Mouse (Mus musculus): ENCODE results near the gene Retnla. TPM values are rescaled to one million over a fixed set of nuclear protein-coding genes. Genes with fewer than 3 reads are reported as not detected.

Retnla gene
- polyA plus RNA-seq (2017; shearing (Covaris generic)), result not detected

GRCm38 (mm10) chr16:48842266-48842665 lies at the start of gene Retnla:
Retnla (plus strand) TSS chr16:48842551.

GRCm38 (mm10) chr16:48816695-48817094 lies 25.7 kb upstream of the Retnla start, which contains the start of gene Retnlb:
Retnlb (plus strand) TSS chr16:48816856.

GRCm38 (mm10) chr16:48872321-48872720 lies 30.0 kb downstream of the Retnla start, which contains the start of gene Retnlg:
Retnlg (plus strand) TSS chr16:48872621.

Other genes with a start within 250 kb of the Retnla start
- 26.2 TPM for gene Trat1, start 70.5 kb upstream of the Retnla start, polyA plus RNA-seq (2017; shearing (Covaris generic))
- not detected for gene Retnlb, start 25.7 kb upstream of the Retnla start, polyA plus RNA-seq (2017; shearing (Covaris generic))
- not detected for gene Retnlg, start 30.1 kb downstream of the Retnla start, polyA plus RNA-seq (2017; shearing (Covaris generic))
- 4.9 TPM for gene Dzip3, start 151.6 kb downstream of the Retnla start, polyA plus RNA-seq (2017; shearing (Covaris generic))
- gene Cip2a, start 151.6 kb downstream of the Retnla start, polyA plus RNA-seq (2017; shearing (Covaris generic)), result 2.3 TPM
- 0.22 TPM for gene Myh15, start 214.9 kb downstream of the Retnla start, polyA plus RNA-seq (2017; shearing (Covaris generic))